Mouse (Mus musculus) MEL (cell line): ENCODE data around the gene Rpl15. TPM values are rescaled to one million over a fixed set of nuclear protein-coding genes. Genes with fewer than 3 reads are reported as not detected.
"Not testable (repeated sequence)": the region's sequence is repeated elsewhere in the genome, so short reads cannot be mapped to it uniquely, and the experiment has no call there.

Experiments
- DNase-seq: peaks from one replicate; pipeline ENCODE4 v3.0.0; 2011; ENCODE audit warnings: low read depth, low spot score
- H3K27ac ChIP-seq: 2 replicates; pipeline ENCODE4 v1.5.1; 2012; ENCODE audit warnings: low read depth, mild to moderate bottlenecking, control low read depth, low read length, moderate library complexity; ENCODE audit not compliant: control insufficient read depth
- H3K27me3 ChIP-seq, 2 experiments: fragments of 150-350 bp in 1 of 2; sonication (generic) in 1 of 2; 2 replicates each; pipeline ENCODE4 v1.6.1; 2012; ENCODE audit warnings: low read length in 2 of 2, mild to moderate bottlenecking in 2 of 2, improper control_type of control experiment in 1 of 2, moderate library complexity in 1 of 2; ENCODE audit not compliant: insufficient read depth in 2 of 2, control insufficient read depth in 1 of 2
- H3K36me3 ChIP-seq, 2 experiments: 2 replicates each; pipeline ENCODE4 v1.6.1; 2012 to 2014; ENCODE audit warnings: low read length in 2 of 2, improper control_type of control experiment in 1 of 2, inconsistent platforms in 1 of 2, mild to moderate bottlenecking in 1 of 2; ENCODE audit not compliant: insufficient read depth in 2 of 2, control insufficient read depth in 1 of 2
- H3K4me1 ChIP-seq, 2 experiments: fragments of 150-350 bp in 1 of 2; sonication (generic) in 1 of 2; 2 replicates each; pipeline ENCODE4 v1.6.1; 2012; ENCODE audit warnings: low read length in 2 of 2, improper control_type of control experiment in 1 of 2, mild to moderate bottlenecking in 1 of 2; ENCODE audit not compliant: insufficient read depth in 2 of 2, control insufficient read depth in 1 of 2
- H3K4me3 ChIP-seq, 2 experiments: fragments of 150-350 bp in 1 of 2; sonication (generic) in 1 of 2; 2 replicates each; pipeline ENCODE4 v1.5.1; 2012; ENCODE audit warnings: low read depth in 2 of 2, low read length in 2 of 2, mild to moderate bottlenecking in 2 of 2, moderate library complexity in 2 of 2, control low read depth in 1 of 2, improper control_type of control experiment in 1 of 2; ENCODE audit not compliant: control insufficient read depth in 1 of 2, insufficient read depth in 1 of 2
- H3K79me2 ChIP-seq: 2 replicates; pipeline ENCODE4 v1.6.1; 2012; ENCODE audit warnings: mild to moderate bottlenecking, low read length, moderate library complexity; ENCODE audit not compliant: control insufficient read depth, poor library complexity, insufficient read depth
- H3K9ac ChIP-seq: 2 replicates; pipeline ENCODE4 v1.6.1; 2012; ENCODE audit warnings: low read depth, mild to moderate bottlenecking, control low read depth, low read length, moderate library complexity; ENCODE audit not compliant: control insufficient read depth, poor library complexity, severe bottlenecking
- H3K9me3 ChIP-seq: fragments of 150-350 bp; sonication (generic); replicated peaks from 2 replicates; pipeline ENCODE4 v1.6.1; 2012; ENCODE audit warnings: mild to moderate bottlenecking, low read length, improper control_type of control experiment, moderate library complexity; ENCODE audit not compliant: insufficient read depth
- CHD1 ChIP-seq: IDR thresholded peaks from 2 replicates; pipeline ENCODE4 v1.6.1; 2012; ENCODE audit warnings: low read depth, mild to moderate bottlenecking, inconsistent platforms, low read length, improper control_type of control experiment
- E2F4 ChIP-seq: IDR thresholded peaks from 2 replicates; pipeline ENCODE4 v1.6.1; 2011; ENCODE audit warnings: low read depth, low read length, improper control_type of control experiment, borderline replicate concordance
- ELF1 ChIP-seq: IDR thresholded peaks from 2 replicates; pipeline ENCODE4 v1.6.1; 2014; ENCODE audit warnings: low read depth, mild to moderate bottlenecking, inconsistent platforms, low read length, improper control_type of control experiment, moderate library complexity
- GABPA ChIP-seq: IDR thresholded peaks from 2 replicates; pipeline ENCODE4 v1.6.1; 2012; ENCODE audit warnings: low read depth, mild to moderate bottlenecking, inconsistent platforms, low read length, improper control_type of control experiment, moderate library complexity
- GATA1 ChIP-seq: IDR thresholded peaks from 2 replicates; pipeline ENCODE4 v1.6.1; 2011; ENCODE audit warnings: low read depth, low read length, improper control_type of control experiment
- HCFC1 ChIP-seq: IDR thresholded peaks from 2 replicates; pipeline ENCODE4 v1.6.1; 2012; ENCODE audit warnings: low read depth, mild to moderate bottlenecking, inconsistent platforms, low read length, improper control_type of control experiment, moderate library complexity
- JUND ChIP-seq: IDR thresholded peaks from 2 replicates; pipeline ENCODE4 v1.6.1; 2011; ENCODE audit warnings: low read depth, mild to moderate bottlenecking, improper control_type of control experiment, low read length
- MYB ChIP-seq: IDR thresholded peaks from 2 replicates; pipeline ENCODE4 v1.6.1; 2011; ENCODE audit warnings: mild to moderate bottlenecking, low read depth, low read length, improper control_type of control experiment
- MYC ChIP-seq: IDR thresholded peaks from 2 replicates; pipeline ENCODE4 v1.6.1; 2011; ENCODE audit warnings: low read depth, mild to moderate bottlenecking, low read length, improper control_type of control experiment, moderate library complexity
- NRF1 ChIP-seq: IDR thresholded peaks from 2 replicates; pipeline ENCODE4 v1.6.1; 2014; ENCODE audit warnings: low read depth, mild to moderate bottlenecking, inconsistent platforms, low read length, improper control_type of control experiment, moderate library complexity; ENCODE audit not compliant: poor library complexity, insufficient read depth, severe bottlenecking
- POLR2A ChIP-seq, 2 experiments: IDR thresholded peaks; 2 replicates each; pipeline ENCODE4 v1.6.1; 2011 to 2012; ENCODE audit warnings: low read length in 2 of 2, mild to moderate bottlenecking in 2 of 2, control low read depth in 1 of 2, improper control_type of control experiment in 1 of 2, low read depth in 1 of 2, moderate library complexity in 1 of 2; ENCODE audit not compliant: control insufficient read depth in 1 of 2, insufficient read depth in 1 of 2, poor library complexity in 1 of 2
- RAD21 ChIP-seq: IDR thresholded peaks from 2 replicates; pipeline ENCODE4 v1.6.1; 2011; ENCODE audit warnings: mild to moderate bottlenecking, low read depth, low read length, improper control_type of control experiment
- RCOR1 ChIP-seq: IDR thresholded peaks from 2 replicates; pipeline ENCODE4 v1.6.1; 2012; ENCODE audit warnings: low read depth, mild to moderate bottlenecking, inconsistent platforms, low read length, improper control_type of control experiment
- SIN3A ChIP-seq: IDR thresholded peaks from 2 replicates; pipeline ENCODE4 v1.6.1; 2012; ENCODE audit warnings: low read length, improper control_type of control experiment, inconsistent platforms
- SMC3 ChIP-seq: IDR thresholded peaks from 2 replicates; pipeline ENCODE4 v1.6.1; 2011; ENCODE audit warnings: low read depth, low read length, improper control_type of control experiment
- TAL1 ChIP-seq: IDR thresholded peaks from 2 replicates; pipeline ENCODE4 v1.6.1; 2012; ENCODE audit warnings: mild to moderate bottlenecking, inconsistent platforms, low read length, moderate library complexity, mixed read lengths
- UBTF ChIP-seq: IDR thresholded peaks from 2 replicates; pipeline ENCODE4 v1.6.1; 2012; ENCODE audit warnings: low read depth, mild to moderate bottlenecking, inconsistent platforms, low read length, improper control_type of control experiment, moderate library complexity, borderline replicate concordance; ENCODE audit not compliant: insufficient read depth
- USF2 ChIP-seq, 2 experiments: IDR thresholded peaks; 2 replicates each; pipeline ENCODE4 v1.6.1; 2011 to 2012; ENCODE audit warnings: improper control_type of control experiment in 2 of 2, low read length in 2 of 2, borderline replicate concordance in 1 of 2, inconsistent platforms in 1 of 2, low read depth in 1 of 2, mild to moderate bottlenecking in 1 of 2; ENCODE audit not compliant: insufficient read depth in 1 of 2
- ZKSCAN1 ChIP-seq: IDR thresholded peaks from 2 replicates; pipeline ENCODE4 v1.6.1; 2012; ENCODE audit warnings: low read depth, mild to moderate bottlenecking, inconsistent platforms, low read length, improper control_type of control experiment, moderate library complexity
- ZMIZ1 ChIP-seq: IDR thresholded peaks from 2 replicates; pipeline ENCODE4 v1.6.1; 2012; ENCODE audit warnings: low read depth, mild to moderate bottlenecking, inconsistent platforms, low read length, improper control_type of control experiment, moderate library complexity
- polyA plus RNA-seq, 2 experiments: library from polyadenylated mRNA; stranded (reverse) in 1 of 2; unstranded in 1 of 2; fragments of >175 nt in 1 of 2; fragments of >200 nt in 1 of 2; gene quantifications; 2 replicates each; pipeline versions ENCODE4 v1.2.1 to v1.2.4; 2012; ENCODE audit warnings: low replicate concordance in 2 of 2, low read depth in 1 of 2; ENCODE audit not compliant: insufficient read length in 2 of 2, insufficient read depth in 1 of 2, missing spikeins in 1 of 2
- total RNA-seq: library from RNA; depleted of rRNA; stranded (reverse); fragments of 300-350 nt; gene quantifications from 2 replicates; pipeline ENCODE4 v1.2.3, GENCODE M21; 2012

The Rpl15 gene
- total and polyA plus RNA-seq, 3 experiments, result 99.6 to 1,810 (median 885) TPM

DNA sequence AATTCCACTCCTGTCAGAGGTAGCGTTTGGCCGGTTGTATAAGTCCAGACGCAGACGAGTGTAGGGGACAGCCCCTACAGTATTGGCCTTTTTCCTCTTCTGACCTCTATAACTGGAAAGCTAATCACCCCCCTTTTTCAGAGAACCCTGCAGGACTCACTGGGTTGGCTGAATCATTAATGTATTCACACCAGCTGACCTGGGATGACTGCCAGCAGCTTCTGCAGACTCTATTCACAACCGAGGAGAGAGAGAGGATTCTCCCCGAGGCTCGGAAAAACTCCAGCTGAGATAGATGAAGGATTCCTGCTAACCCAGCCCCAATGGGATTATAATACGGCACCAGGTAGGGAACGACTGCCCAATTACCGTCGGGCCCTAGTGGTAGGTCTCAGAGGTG lies 45.0 kb downstream of the Rpl15 start:
- H3K9me3 ChIP-seq, H3K79me2 ChIP-seq, H3K4me1 ChIP-seq, DNase-seq, H3K4me3 ChIP-seq, H3K27me3 ChIP-seq, H3K9ac ChIP-seq, H3K36me3 ChIP-seq, H3K27ac ChIP-seq: not testable (repeated sequence)

DNA sequence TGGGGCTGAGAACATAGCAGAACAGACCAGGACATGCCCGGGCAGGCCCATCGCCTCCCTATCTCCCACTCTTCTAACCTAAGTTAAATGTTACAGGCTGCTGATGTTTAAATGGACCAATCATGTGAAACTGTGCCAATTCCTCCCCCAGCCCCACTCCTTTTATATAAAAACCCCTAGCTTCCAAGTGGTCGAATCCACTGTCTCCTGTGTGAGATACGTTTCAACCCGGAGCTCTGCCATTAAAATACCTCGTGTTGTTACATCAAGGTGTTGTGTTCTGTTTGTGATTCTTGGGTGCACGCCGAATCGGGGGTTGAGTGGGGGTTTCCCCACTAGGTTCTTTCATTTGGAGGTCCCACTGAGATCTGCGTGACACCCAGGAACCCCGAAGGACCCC lies 45.8 kb downstream of the Rpl15 start:
- not testable (repeated sequence) for H3K4me3 ChIP-seq, H3K79me2 ChIP-seq

DNA sequence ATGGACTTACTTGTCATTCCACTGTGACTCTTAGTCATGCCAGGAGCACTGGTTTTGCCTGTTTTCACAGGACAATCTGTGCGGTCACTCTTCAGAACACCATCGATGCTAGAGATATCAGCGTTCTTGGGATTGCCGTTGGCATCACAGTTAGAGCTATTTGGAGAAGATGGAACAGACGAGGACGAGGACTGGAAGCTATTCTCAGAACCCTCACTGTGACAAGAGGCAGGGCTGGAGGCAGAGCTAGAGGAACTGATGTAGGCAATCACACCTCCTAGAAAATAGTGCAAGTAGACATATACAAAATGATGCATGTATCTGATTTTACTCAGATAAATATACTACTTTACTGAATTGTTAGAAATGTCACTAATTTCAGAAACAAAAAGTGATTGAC lies 49.2 kb downstream of the Rpl15 start:
- no peaks in the 10 kb centered on the region for H3K36me3 ChIP-seq
- H3K4me1 ChIP-seq, result no peaks in the 10 kb centered on the region
- H3K4me3 ChIP-seq, result no peak overlapping the region
- DNase-seq, result no peak
- H3K9me3 ChIP-seq, result no peaks in the 10 kb centered on the region
- no peak for TF ChIP-seq HCFC1
- no peak for TF ChIP-seq GATA1
- no peak for TF ChIP-seq CHD1
- no peak for TF ChIP-seq USF2 (IDR thresholded peaks at IDR 0.05; ENCODE audit: borderline replicate concordance in 1 of 2, insufficient read depth in 1 of 2, low read depth in 1 of 2, low read length in 2 of 2)
- TF ChIP-seq POLR2A (IDR thresholded peaks at IDR 0.05; ENCODE audit: control insufficient read depth in 1 of 2, insufficient read depth in 1 of 2, low read depth in 1 of 2, low read length in 2 of 2, poor library complexity in 1 of 2), result no peak
- TF ChIP-seq TAL1, result no peak
- TF ChIP-seq ZMIZ1, result no peak
- TF ChIP-seq NRF1, result no peak
- TF ChIP-seq JUND, result no peak
- no peak for TF ChIP-seq GABPA
- no peak for TF ChIP-seq UBTF
- TF ChIP-seq RAD21, result no peak
- no peak for TF ChIP-seq MYC
- no peak for TF ChIP-seq SMC3
- TF ChIP-seq E2F4, result no peak
- TF ChIP-seq MYB, result no peak
- TF ChIP-seq ZKSCAN1, result no peak
- TF ChIP-seq SIN3A, result no peak
- no peak for TF ChIP-seq RCOR1
- TF ChIP-seq ELF1, result no peak
- TF ChIP-seq, all 39 proteins: peak for 0
- Histone ChIP-seq H3K27ac (no peak overlapping the region), H3K27me3 (no peaks in the 10 kb centered on the region), H3K9ac (no peak overlapping the region), H3K79me2 (no peaks in the 10 kb centered on the region)

More for the DNA sequence above, 45.8 kb downstream of the Rpl15 start:
- H3K27me3 ChIP-seq, H3K9ac ChIP-seq, DNase-seq, H3K27ac ChIP-seq, H3K4me1 ChIP-seq, H3K9me3 ChIP-seq, H3K36me3 ChIP-seq: not testable (repeated sequence)
